Mouse (Mus musculus) stomach, embryonic 14.5 days (tissue): ENCODE measurements around the gene Ap1ar. TPM values are rescaled to one million over a fixed set of nuclear protein-coding genes. Genes with fewer than 3 reads are reported as not detected.
"Not testable (repeated sequence)": the region's sequence is repeated elsewhere in the genome, so short reads cannot be mapped to it uniquely, and the experiment has no call there.

Experiments used
- ATAC-seq: fragments of 200-750 bp; cut with Nextera tagmentation; 2 replicates; pipeline ENCODE4 v1.8.0; 2017; ENCODE audit warnings: low read depth, moderate TSS enrichment; ENCODE audit not compliant: insufficient number of reproducible peaks, insufficient read depth, low FRiP score
- H3K27ac ChIP-seq: fragments of 300-500 bp; sonication (generic); 2 replicates; pipeline ENCODE4 v1.5.1; 2014; ENCODE audit warnings: mild to moderate bottlenecking, low read length, moderate library complexity, mixed read lengths
- H3K27me3 ChIP-seq: fragments of 300-500 bp; sonication (generic); 2 replicates; pipeline ENCODE4 v1.6.1; 2014; ENCODE audit warnings: low read length, control low read depth, mixed read lengths; ENCODE audit not compliant: control insufficient read depth, insufficient read depth
- H3K36me3 ChIP-seq: fragments of 300-500 bp; sonication (generic); 2 replicates; pipeline ENCODE4 v1.6.1; 2014; ENCODE audit warnings: mild to moderate bottlenecking, control low read depth, low read length, moderate library complexity, mixed read lengths; ENCODE audit not compliant: control insufficient read depth, insufficient read depth
- H3K4me1 ChIP-seq: fragments of 300-500 bp; sonication (generic); 2 replicates; pipeline ENCODE4 v1.6.1; 2014; ENCODE audit warnings: low read length, control low read depth, mixed read lengths; ENCODE audit not compliant: control insufficient read depth, insufficient read depth
- H3K4me2 ChIP-seq: fragments of 300-500 bp; sonication (generic); replicated peaks from 2 replicates; pipeline ENCODE4 v1.6.1; 2014; ENCODE audit warnings: low read depth, low read length, control low read depth
- H3K4me3 ChIP-seq: fragments of 300-500 bp; sonication (generic); 2 replicates; pipeline ENCODE4 v1.5.1; 2014; ENCODE audit warnings: low read depth, low read length, control low read depth
- H3K9ac ChIP-seq: fragments of 300-500 bp; sonication (generic); replicated peaks from 2 replicates; pipeline ENCODE4 v1.6.1; 2014; ENCODE audit warnings: low read depth, mild to moderate bottlenecking, control low read depth, low read length, moderate library complexity, mixed read lengths
- H3K9me3 ChIP-seq: fragments of 300-500 bp; sonication (generic); 2 replicates; pipeline ENCODE4 v1.6.1; 2016; ENCODE audit warnings: low read depth, low read length, control low read depth; ENCODE audit not compliant: control insufficient read depth
- WGBS: fragments of 180-500 bp; shearing (Covaris S2); extraction: QIAGEN DNeasy Blood & Tissue Kit; methylation state at CpG from one replicate; pipeline ENCODE4 v1.1.7; 2014; 5-methylcytosine and 5-hydroxymethylcytosine counted together
- polyA plus RNA-seq: library from polyadenylated mRNA; unstranded; fragments of >200 nt; fragmentation: Nextera tagmentation; extraction: Ambion mirVana; gene quantifications from 2 replicates; pipeline ENCODE4 v1.2.1, GENCODE M21; 2014

Gene Ap1ar
- polyA plus RNA-seq, 1 experiment from 2014 or later, result 56.8 TPM

DNA sequence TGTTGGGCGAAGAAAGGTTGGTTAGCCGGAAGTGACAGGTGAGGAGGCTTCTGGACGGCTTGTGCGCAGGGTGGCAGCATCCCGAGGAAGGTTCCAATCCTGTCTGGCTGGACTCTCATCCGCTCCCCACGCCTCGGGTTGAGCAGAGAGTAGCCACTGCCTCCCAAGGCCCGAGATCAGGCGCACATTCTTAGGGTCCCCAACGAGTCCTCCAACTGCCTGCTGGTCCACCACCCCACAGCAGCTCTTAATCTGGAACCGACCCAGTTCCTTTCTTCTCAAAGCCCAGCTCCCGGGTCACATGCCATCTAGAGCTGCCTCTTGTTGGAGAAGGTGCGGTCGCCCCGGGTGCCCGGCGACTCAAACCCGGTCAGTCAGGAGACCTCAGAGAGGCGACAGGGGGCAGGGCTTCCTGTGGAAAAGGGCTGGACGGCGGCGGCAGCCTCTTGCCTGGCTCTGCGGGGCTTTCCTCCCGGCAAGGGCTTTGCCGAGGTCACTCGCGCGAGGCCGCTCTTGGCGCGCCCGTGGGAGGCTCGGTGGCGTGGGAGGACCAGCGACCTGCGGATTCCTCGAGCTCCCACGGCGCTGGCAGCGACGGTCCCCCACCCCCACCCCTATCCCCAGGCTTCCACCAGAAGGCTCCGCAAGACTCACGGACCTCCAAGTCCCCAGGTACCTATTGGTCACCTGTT is 47.7 kb downstream of the Ap1ar start, which contains the start of gene Tifa:
Tifa (plus strand) TSS at position 306 of the 692 bp plus-strand sequence.
- Histone ChIP-seq H3K4me3 (peak within 1 kb of the TSS; percentile 60), H3K27ac (peak within 1 kb of the TSS; percentile 33; the same call in 1 of the 2 replicates), H3K9ac (peak within 1 kb of the TSS; percentile 45), H3K4me2 (peak within 1 kb of the TSS; percentile 98), H3K27me3 (no peaks in the 10 kb centered on the region), H3K36me3 (no peaks in the 10 kb centered on the region), H3K9me3 (no peaks in the 10 kb centered on the region), H3K4me1 (peaks cover 14% of the 10 kb centered on the region; the same call in 1 of the 2 replicates)
- peak; percentile 75 for ATAC-seq
- WGBS, result 1% methylated on average over 44 of the region's 44 CpGs

DNA sequence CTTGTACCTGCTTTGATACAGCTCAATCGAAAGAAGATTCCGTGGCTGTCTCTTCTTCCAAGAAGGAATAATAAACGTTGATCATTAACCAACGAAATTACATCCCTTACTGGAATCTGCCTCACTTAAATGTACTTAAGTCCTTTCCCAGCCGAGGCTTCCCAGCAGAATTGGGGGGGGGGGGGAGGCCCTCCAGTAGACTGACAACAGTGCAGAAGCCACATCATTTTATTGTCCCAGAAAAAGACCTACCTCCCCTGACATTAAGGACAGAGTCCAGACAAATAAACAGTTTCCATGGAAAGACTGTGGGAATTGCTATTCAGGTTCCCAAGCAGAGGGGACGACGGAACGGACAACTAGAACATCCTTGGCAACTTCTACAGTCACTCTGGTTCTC is 48.4 kb downstream of the Ap1ar start:
- H3K4me1 ChIP-seq, result peaks cover 14% of the 10 kb centered on the region; the same call in 1 of the 2 replicates
- H3K9me3 ChIP-seq, result no peaks in the 10 kb centered on the region
- WGBS, result 25% methylated on average over 8 of the region's 8 CpGs
- no peaks in the 10 kb centered on the region for H3K27me3 ChIP-seq
- peak overlapping the region; percentile 98 for H3K4me2 ChIP-seq
- no peak overlapping the region for H3K27ac ChIP-seq
- ATAC-seq, result no peak
- H3K4me3 ChIP-seq, result peak overlapping the region; percentile 60; the same call in 1 of the 2 replicates
- no peaks in the 10 kb centered on the region for H3K36me3 ChIP-seq
- no peak overlapping the region; the same call in 1 of the 2 replicates for H3K9ac ChIP-seq

DNA sequence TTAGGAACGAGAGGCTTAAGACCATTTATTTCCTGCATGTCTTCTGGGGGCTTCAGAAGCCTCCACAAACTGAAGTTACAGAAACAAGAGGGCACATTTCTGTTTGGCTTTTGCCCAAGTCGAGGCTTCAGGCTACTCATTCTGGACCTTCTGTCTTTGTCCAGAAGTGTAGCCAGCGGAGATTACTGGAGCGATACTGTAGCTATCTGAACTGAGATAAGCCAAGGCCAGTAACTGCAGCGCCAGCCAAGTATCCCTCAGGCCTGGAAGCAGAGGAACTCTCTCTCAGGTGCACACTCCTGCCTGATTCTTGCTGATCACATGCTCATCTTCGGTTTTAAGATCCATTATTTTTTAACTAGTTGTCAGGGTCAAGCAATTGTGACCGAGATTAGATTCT is 49.3 kb downstream of the Ap1ar start:
- ATAC-seq, result no peak
- Histone ChIP-seq H3K4me2 (no peak overlapping the region), H3K27ac (no peak overlapping the region), H3K9me3 (no peaks in the 10 kb centered on the region), H3K4me1 (peaks cover 14% of the 10 kb centered on the region; the same call in 1 of the 2 replicates), H3K4me3 (no peak overlapping the region), H3K36me3 (no peaks in the 10 kb centered on the region), H3K9ac (no peak overlapping the region), H3K27me3 (no peaks in the 10 kb centered on the region)
- WGBS, result 48% methylated on average over 7 of the region's 7 CpGs

DNA sequence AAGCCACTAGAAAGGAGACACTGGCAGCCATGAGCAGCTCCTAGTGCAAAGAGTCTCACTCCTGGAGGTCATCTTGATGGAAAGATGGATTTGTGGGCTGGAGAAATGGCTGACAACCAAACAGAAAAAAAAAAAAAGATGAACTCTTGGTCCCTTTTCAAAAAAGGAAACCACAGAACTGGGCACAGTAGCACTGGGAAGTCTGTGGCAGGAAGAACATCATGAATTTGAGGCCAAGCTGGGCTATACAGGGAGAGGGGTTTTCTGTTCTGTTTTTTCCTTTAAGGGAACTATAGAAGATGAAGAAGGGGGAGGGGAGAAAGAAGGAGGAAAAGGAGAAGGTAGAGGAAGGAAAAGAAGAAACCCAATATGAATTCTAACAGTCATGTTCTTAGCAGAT is 50.3 kb downstream of the Ap1ar start:
- no peak overlapping the region for H3K27ac ChIP-seq
- no peak for ATAC-seq
- no peaks in the 10 kb centered on the region for H3K27me3 ChIP-seq
- no peaks in the 10 kb centered on the region for H3K36me3 ChIP-seq
- no peak overlapping the region for H3K9ac ChIP-seq
- H3K4me3 ChIP-seq, result no peak overlapping the region
- peaks cover 14% of the 10 kb centered on the region; the same call in 1 of the 2 replicates for H3K4me1 ChIP-seq
- H3K9me3 ChIP-seq, result no peaks in the 10 kb centered on the region
- H3K4me2 ChIP-seq, result no peak overlapping the region

DNA sequence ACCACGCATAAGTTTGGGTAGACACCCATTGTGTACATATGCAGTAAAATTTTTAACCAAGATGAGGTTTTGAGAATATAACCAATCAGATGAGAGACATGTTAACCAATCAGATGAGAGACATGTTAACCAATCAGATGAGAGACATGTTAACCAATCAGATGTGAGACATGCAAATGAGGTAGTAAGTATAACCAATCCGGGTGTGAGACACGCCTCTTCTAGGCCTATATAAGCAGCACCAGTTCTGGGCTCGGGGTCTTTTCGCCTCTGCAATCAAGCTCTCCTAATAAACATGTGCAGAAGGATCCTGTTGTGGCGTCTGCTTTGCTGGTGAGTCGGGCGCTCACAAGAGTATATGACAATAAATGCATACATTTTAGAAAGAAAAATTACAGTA is 53.6 kb downstream of the Ap1ar start:
- ATAC-seq, H3K36me3 ChIP-seq, H3K9ac ChIP-seq, H3K27ac ChIP-seq, H3K4me2 ChIP-seq, H3K4me3 ChIP-seq, H3K9me3 ChIP-seq, H3K27me3 ChIP-seq, H3K4me1 ChIP-seq: not testable (repeated sequence)
- WGBS, result 95% methylated on average over 8 of the region's 8 CpGs

DNA sequence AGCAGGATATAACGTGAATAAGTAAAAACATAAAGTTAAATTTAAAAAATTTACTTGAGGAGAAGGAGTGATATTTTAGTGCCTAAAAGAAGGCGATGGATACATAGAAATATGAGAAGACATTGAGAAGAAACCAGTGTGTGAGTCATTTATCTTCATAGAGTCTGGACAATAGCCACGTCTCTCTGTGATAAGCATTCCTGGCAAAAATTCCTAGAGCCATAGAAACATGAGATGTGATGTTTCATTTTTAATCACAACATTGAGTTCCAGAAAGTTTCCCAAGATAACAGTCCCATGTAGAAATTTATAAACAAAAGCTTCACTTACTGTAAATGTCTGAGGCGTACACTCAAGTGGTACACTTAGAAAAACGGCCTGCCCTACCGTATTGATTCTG is 54.4 kb downstream of the Ap1ar start:
- WGBS, result 64% methylated on average over 6 of the region's 6 CpGs
- H3K9ac ChIP-seq, result no peak overlapping the region
- H3K36me3 ChIP-seq, result no peaks in the 10 kb centered on the region
- no peak overlapping the region for H3K4me3 ChIP-seq
- H3K27ac ChIP-seq, result no peak overlapping the region
- no peaks in the 10 kb centered on the region for H3K9me3 ChIP-seq
- no peak overlapping the region for H3K4me2 ChIP-seq
- H3K27me3 ChIP-seq, result no peaks in the 10 kb centered on the region
- H3K4me1 ChIP-seq, result no peaks in the 10 kb centered on the region
- ATAC-seq, result no peak

DNA sequence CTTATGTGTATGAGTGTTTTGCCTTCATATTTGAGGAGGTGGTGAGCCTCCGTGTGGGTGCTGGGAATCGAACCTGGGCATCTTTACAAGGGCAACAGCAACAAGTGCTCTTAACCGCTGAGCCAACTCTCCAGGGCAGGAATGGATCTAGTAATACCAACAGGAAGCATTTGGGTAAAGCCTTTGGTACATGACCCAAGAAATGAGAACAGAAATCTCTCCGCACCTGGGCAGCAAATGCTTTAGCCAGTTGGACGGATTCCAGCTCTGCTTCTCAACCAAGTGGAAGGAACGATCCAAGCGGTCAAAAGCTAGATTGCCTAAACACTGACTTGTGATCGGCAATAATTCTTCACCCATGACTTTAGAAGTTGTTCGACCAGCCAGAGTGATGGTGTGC is 56.4 kb downstream of the Ap1ar start:
- Histone ChIP-seq H3K36me3 (no peaks in the 10 kb centered on the region), H3K27me3 (no peaks in the 10 kb centered on the region), H3K4me1 (no peaks in the 10 kb centered on the region), H3K4me2 (no peak overlapping the region), H3K9ac (no peak overlapping the region), H3K9me3 (no peaks in the 10 kb centered on the region), H3K27ac (no peak overlapping the region), H3K4me3 (no peak overlapping the region)
- ATAC-seq, result no peak
- WGBS, result 88% methylated on average over 9 of the region's 9 CpGs

DNA sequence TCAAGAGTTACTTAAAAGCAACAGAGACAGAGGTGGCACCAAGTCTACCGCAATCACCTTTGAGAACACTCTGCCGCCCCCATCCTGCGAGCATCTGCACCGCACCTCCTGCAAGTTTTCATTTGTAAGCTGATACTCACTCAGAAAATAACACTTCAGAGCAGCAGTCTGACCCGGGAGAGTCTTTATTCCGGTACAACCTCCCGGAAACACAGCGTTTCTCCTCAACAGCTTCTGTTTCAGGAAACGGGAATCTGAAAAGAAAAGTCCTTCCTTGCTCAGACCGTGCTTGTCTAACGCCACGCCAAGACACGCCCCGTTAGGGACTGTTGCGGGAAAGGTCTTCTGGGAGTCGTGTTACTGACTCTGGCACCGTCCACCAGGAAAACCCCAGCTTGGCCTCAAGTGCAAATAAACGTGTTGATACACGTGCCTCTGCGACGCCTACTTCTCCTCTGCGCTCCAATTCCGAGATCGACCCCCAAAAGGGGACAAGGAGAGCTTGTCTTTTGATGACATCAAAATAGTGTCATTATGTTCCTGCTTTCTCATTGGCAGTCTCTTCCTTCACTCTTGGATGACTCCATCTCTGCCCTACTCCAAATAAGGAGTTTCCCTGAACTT is 57.2 kb downstream of the Ap1ar start, which contains the start of gene Alpk1:
Alpk1 (minus strand) TSS at position 507 of the 624 bp plus-strand sequence.
- no peak within 1 kb of the TSS for H3K9ac ChIP-seq

More for the DNA sequence above, 57.2 kb downstream of the Ap1ar start, which contains the start of gene Alpk1:
- H3K27ac ChIP-seq, result peak within 1 kb of the TSS; percentile 12; the same call in 1 of the 2 replicates
- WGBS, result under 1% methylated on average over 24 of the region's 24 CpGs
- no peaks in the 10 kb centered on the region for H3K27me3 ChIP-seq
- H3K4me1 ChIP-seq, result no peaks in the 10 kb centered on the region
- no peaks in the 10 kb centered on the region for H3K9me3 ChIP-seq
- ATAC-seq, result peak; percentile 86; the same call in 1 of the 2 replicates
- no peaks in the 10 kb centered on the region for H3K36me3 ChIP-seq
- peak within 1 kb of the TSS; percentile 55 for H3K4me2 ChIP-seq
- peak within 1 kb of the TSS; percentile 43 for H3K4me3 ChIP-seq
